Mouse (Mus musculus): ENCODE measurements around the gene Ctdspl. TPM values are rescaled to one million over a fixed set of nuclear protein-coding genes. Genes with fewer than 3 reads are reported as not detected.

Gene Ctdspl
- polyA plus RNA-seq, 1 experiment: 42.4 TPM

DNA sequence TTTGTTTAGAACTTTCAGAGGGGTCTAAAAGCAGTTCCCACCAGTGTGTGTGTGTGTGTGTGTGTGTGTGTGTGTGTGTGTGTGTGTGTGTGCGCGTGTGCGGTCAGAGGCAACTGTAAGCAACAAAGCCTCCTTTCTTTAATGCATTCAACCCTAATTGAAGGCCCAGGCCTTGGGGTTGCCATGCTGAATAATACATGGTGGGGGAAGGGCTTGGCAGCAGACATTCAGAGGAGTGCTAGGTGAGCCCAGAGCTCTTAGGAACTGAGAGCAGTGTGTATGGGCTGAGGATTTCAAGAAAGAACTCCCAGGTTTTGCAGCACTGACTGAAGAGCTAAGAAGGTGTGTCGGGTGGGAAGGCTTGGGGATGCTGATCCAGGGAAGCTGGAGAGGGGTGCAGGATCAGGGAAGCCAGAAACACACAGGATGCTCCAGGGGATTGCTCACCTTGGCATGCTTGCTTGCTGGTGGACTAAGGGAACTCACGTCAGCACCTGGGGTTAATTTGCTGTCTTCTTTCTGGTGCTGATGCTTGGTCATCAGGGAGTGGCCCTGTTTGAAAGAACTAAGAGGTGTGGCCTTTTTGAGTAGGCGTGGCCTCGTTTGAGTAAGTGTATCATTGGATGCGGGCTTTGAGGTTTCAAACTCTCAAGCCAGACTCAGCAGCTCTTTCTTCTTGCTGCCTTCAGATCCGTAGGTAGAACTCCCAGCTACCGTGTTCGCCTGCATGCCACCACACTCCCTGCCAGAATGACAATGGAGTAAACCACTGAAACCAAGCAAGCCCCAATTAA, 62.7 kb downstream of the Ctdspl start:
- no peak for DNase-seq (ENCODE audit: low read depth)

DNA sequence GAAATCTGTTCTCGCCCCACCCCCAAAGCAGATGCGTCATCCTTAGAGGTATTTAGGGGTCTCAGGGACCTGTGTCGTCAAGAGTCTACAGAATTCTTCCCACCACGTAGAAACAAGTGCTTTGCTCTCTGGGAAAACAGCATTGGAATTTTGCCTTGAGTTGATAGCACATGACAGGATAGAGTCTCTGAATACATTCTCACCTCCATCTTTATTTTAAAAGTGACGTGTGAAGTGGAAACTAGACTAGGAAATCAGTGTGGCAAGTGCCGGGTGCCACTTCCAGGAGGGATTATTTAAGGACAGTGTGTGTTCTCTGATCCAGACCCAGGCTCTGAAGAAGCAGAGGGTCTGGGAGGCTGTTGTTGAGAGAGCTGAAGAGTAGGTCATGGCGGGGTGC, 64.2 kb downstream of the Ctdspl start:
- DNase-seq (ENCODE audit: low read depth): no peak

DNA sequence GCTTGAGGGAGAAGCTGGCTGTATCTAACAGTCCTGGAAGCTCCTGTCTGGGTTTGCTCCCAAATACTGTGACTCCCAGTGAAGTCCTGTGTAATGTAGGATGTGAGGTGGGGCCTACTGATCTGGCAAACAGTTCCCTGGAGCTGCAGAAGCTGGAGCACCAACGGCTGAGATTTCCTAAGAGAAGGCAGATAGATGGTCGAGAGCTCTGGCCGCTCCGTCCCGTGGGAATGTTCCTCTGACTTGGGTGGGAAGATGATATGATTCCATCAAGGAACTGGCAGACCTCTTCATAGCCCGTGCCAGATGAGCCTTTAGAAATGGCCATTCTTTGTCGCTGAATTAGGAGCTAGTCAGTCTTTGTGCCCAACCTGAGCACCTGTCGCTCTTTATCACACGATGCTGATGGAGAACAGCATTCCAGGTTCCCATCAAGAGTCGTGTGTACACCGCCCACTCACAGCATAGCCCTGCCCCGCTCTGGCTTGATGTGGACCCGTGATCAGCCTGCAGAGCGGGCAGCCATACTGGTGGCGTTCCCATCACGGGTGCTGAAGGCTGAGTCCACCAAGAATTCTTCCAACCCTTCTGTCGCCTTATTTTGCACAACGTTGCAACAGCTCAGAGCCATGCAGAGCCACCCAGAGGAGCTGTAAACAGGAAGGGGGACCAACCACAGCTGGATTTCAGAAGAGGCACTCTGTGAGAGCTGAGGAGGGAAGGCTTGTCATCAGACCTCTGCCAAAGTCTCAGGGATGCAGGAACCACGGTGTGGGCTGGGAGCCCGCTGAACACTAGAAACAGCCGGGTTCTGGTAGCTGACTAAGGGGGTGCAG, 65.7 kb downstream of the Ctdspl start:
- no peak for DNase-seq (ENCODE audit: low read depth)

DNA sequence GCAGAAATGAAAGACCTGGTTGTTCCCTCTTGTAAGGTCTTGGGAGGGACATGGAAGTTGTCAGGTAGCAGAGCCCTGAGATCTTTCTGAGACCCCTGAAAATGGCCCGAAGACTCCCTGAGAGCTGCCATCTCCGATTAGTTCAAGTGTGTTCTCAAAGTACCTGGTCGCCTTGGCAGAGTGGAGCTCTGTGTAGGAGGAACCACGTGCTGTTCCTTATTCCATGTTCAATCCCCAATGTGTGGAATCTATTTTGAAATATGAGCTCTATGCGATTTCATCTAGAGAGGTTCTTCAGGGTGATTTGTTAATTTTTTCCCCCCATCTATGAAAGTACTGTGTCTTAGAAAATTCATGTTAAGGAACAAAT, 66.3 kb downstream of the Ctdspl start:
- no peak for DNase-seq (ENCODE audit: low read depth)

DNA sequence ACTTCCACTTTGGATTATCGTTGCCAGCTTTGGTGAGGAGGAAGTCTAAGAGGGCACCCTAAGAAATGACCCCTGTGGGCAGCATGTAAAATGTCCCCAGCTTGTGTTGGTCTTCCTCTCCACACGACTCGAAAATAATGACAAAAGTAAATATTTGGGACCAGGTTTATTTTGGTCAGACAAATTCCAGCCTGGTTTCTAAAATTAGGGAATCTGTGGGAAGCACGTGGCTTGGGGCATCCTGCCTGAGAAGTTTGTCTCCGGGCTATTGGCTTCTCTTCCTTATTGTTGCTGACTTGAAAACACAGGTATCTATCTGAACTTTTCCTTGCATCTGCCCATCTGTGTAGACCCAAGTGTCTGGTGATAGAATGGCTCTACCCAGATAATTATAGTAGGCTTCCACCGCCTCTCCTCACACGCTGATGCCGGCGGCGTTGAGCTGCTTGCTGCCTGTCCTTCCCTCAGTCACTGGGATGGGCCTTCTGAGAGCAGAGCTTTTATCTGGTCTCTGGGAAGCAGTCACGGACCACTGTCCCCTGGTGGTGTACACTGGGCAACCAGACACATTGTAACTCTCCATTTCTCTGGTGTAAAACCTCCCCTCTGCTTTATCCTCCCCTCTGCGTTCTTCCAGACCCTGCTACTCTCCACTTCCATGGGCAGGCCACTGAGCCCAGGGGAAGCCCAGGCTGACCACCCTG, 68.4 kb downstream of the Ctdspl start:
- no peak for DNase-seq (ENCODE audit: low read depth)

DNA sequence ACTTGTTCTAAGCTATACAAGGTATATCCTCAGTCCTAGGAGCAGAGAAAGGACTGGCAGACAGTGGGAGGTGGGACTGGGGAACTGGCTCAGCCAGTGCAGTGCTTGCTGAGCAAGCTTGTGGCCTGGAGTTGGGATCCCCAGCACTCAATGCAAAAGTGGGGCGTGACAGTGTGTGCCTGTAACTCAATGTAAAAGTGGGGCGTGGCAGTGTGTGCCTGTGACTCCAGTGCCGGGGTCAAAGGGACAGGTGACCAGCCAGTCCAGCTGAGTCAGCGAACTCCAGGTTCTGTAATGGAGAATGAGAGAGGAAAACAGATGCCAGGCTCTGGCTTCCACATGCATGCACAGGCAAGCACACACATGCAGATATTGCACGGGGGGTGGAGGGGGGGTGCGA, 69.3 kb downstream of the Ctdspl start:
- DNase-seq (ENCODE audit: low read depth): no peak

DNA sequence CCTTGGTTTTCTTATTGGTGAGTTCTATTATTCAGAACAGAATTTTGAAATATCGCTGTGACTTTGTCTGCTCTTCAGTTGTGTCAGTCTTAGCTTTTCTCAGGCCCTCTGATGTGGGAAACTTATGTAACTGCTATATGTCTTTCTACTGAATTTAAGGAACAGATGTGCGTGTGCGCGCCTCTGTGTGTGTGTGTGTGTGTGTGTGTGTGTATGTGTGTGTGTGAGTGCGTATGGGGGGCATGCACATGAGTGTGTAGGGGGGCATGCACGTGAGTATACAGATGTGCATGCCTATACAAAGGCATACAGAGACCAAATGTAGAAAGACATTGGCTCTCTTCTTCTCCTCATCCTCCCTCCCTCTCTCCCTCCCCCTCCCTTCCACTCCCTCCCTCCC, 71.0 kb downstream of the Ctdspl start:
- DNase-seq (ENCODE audit: low read depth): no peak

DNA sequence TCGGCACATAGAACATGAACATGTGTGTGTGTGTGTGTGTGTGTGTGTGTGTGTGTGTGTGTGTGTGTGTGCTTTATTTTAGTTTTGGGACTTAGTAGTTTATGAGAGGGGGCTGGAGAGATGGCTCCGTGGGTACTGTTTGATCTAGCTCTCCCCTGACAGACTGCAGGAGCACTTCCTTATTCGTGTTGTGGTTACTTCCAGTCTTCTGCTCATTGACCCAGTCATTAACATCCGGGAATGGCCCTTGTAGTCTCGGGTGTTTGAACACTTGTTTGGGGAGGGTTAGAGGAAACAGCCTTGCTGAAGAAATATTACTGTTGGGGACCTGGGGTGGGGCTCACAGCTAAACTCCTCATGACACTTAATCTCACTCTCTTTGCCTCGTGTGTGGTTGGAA, 73.9 kb downstream of the Ctdspl start:
- DNase-seq (ENCODE audit: low read depth): no peak

DNA sequence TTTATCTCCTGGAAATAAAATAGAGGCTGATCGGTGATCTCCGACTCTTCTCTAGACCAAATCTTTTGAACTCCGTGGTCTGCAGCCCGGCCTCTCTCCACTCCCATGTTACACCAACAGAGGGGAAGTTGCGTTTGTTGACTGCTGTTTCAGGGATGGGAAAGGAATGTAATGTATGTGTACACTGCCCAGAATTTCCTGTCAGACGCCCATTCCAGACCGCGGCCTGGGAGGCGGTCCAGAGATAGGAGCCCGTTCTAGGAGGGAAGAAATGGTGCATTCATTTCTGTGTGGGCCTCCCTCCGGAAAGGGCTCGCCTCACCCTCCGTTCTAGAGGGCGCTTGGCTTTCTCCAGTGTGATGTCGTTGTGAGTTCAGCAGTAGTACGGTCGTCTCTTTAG, 76.0 kb downstream of the Ctdspl start:
- no peak for DNase-seq (ENCODE audit: low read depth)

DNA sequence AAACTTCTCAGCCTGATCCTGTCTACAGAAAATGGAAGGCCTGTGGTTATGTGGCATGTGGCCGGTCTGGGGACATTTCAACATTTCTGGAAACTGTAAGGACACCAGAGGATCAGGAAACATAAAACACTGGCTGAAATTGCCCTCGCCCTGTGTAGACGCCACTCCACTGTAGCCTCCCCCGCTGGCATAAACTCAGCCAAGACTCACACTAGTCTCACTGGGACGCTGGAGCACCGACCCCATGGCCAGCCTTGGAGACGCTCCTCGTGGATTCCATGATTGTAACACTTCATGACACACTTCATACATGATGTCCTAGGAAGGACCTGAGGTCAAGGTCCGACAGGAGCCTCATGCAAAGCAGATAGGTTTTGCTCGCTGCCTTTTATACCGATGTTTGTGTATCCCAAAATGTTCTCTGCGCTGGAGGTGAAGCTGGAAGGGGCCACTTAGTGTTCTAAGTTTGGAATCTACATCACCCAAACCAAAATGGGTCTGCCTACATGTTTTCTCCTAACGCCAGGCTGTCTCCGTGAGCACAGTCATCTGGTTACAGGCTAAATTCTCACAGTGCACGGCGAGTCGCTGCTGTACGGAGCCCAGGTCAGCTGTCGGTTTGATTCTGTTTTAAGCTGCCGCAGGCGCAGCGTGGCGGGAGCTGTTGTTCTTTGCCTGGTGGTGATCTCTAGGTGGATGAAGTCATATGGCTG, 77.9 kb downstream of the Ctdspl start:
- no peak for DNase-seq (ENCODE audit: low read depth)

DNA sequence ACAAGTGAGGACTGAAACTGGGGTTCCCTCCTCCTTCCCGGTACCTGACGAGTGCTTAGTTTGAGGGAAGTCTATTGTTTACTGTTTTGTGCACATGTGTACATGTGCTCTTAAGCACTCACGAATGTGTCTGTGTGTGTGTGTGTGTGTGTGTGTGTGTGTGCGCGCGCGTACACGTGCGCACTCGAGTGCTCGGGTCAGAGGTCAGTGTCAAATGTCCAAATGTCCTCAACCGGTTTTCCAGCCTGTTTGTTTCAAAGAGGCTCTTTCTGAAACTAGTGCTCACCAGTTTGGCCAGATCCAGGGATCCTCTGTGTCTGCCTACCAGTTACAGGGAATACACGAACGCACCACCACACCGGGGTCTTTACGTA, 78.4 kb downstream of the Ctdspl start:
- DNase-seq (ENCODE audit: low read depth): no peak

DNA sequence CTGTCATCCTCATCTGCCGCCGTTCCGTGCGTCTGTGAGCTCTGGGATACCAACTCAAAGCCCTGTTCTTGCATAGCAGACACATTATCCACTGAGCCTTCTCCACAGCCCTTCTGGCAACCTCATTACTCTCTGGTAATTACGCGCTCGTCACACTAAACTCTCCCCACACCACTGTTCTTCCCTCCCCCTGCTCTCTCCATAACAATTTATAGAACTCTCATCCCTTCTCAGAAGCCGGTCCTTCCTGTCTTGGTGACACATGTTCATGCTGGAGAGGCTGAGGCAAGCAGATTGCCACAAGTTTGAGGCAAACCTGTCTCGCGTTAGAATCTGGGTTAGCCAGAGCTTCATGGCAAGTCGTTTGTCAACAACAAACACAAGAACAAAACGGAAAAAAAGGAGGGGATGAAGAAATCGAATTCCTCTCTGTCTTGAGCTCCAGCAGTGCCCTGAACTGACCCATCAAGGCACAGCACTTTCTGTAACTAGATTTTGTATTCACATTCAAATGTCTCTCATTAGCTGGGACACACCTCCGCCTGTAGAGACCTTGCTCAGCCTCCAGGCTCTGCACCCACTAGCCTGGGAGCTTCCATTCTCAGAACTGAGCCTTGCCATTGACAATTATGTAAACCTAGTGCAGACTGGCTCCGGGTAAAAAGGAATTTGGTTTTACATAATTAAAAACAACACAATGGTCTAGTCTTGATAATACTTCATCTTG, 79.2 kb downstream of the Ctdspl start:
- no peak for DNase-seq (ENCODE audit: low read depth)

DNA sequence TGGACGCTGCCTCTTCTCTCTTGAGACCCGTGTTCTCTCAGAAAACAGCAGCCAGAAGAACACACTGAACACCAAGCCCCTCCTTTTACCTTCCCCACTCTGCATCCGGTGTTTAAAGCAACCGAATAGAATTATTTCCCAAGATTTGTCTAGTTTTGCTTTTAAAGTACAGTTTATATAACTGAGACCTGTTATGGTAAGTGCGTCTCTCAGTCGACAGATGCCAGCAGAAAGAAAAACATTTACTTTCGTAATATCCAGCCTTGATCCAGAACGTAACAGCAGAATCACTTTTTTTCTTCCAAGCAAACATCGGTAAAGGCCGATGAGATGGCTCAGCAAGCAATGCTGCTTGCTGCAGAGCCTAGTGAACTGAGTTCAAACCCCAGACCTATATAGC, 81.0 kb downstream of the Ctdspl start:
- DNase-seq (ENCODE audit: low read depth): no peak

DNA sequence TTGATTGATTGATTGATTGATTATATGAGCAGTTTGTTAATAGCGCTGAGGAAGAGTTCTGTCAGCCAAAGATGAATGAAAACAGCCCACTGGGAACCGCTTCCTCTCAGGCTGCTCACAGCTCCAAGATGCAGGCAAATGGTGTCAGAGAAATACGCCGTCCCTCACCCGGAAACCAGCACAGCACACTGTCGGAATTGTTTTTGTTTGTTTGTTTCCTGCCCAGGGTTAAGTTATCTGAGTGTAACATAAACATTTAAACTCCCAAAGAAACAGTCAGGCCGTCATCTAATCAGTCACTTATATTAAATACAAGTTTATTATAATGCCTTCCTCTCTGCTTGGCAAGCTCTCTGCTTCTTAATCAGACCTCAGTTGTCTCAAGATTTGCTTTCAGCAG, 82.6 kb downstream of the Ctdspl start:
- DNase-seq (ENCODE audit: low read depth): no peak

DNA sequence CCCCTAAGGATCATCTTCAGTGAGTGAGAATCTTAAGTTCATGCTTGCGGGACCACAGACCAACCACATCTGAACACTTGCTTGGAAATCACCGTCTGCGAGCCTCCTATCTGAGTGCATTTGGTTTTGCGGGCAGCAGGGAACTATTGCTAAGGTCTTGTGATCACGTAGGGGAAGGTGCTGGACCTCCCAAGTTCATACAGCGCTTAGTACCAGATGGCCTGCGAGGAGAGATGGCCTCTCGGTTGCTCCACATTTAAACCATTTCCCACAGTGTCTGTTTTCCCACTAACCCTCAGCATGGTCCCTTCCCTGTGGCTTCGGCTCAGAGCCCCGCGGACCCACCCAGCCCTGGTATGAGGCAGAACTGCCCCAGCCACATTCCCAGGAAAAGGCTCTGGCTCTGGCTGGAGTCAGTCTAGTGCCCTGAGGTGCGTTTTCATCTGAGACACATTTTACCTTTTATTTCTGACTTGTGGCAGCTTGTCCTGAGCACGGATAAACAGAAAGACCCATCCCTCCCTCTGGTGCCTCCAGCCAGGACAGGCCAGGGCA, 84.0 kb downstream of the Ctdspl start:
- no peak for DNase-seq (ENCODE audit: low read depth)

DNA sequence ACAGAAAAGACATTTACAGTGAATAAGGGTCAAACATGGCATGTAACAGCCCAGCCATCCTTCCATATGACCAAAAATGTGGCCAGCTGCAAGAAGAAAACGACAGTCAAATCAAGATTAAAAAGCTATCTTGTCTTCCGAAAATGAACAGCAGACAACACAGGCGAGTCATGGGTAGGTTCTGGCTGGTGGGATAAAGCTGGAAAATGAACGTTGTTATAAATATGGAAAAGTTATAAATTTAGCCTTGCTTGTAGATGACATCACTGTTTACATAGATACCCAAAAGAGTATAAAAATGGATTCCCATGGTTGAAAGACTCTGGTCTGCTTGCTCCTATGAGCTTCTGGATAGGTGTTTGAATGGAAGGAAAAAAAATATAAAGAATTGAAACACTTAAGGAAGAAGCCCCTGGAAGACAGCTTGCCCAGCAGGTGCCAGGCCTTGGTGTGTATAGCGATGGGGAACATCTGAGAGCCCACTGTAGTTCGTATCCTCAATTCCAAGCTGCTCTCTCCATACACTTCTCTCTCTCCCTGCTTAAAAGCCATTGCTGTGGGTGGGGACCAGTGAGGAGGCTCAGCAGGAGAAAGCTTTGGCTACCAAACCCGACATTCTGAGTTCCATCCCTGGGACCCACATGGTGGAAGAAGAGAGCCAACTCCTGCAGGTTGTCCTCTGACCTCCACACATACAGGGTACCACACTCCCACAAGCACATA, 90.7 kb downstream of the Ctdspl start:
- no peak for DNase-seq (ENCODE audit: low read depth)

DNA sequence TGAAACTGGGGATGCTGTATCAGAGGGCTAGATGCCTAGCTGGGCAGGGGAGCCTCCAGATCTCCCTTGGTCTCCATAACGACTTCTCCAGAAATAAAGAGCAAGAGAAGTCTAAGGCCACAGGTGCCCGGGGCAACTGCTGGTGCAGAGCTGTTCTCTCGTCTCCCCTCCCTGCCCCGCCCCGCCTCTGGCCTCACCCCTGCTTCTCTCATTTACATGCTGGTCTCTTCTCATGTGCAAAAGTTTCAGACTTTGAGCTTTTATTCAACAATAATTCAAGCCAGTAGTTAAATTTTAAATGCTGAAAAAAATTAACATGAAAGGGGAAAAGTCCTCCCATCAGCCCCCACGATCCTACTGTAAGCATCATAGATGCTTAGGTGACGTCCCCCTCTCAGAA, 95.5 kb downstream of the Ctdspl start:
- no peak for DNase-seq (ENCODE audit: low read depth)

DNA sequence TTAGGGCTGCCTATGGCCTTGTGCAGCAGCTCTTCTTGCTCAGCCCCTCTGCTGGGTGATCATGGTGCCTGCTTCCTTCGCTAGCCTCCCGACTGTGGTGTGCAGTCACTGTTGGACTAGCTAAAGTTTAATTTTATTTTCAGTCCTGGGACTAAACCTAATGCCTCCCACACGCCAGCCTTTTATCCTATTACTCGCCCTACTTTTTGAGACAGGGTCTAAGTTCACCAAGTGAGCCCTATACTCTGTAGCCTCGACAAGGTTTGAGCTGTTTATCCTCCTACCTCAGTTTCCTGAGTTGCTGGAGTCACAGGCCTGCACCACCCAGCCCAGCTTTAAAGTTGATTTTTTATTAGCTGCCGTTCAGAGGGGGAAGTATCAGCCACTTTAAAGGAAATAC, 99.0 kb downstream of the Ctdspl start:
- DNase-seq (ENCODE audit: low read depth): no peak

DNA sequence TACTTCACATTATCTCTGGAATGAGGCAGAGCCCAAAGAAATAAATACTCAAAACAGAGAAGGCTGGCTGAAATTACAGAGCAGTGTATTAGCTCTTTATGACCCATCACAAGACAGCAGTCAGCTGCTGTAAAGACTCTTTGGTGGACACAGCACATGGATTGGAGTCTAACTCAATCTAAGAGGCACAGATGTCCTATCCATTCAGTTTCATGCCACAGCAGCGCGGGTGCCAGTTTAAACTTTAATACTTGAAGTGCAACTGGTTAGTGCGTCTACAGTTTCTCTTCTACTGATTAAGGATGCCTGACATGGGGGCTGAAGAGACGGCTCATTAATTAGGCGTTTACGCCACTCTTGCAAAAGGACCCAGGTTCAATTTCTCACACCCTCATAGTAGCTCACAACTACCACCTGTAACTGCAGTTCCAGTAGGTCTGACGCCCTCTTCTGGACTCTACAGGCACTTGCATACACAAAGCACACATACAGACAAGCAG, 99.6 kb downstream of the Ctdspl start:
- DNase-seq (ENCODE audit: low read depth): no peak

DNA sequence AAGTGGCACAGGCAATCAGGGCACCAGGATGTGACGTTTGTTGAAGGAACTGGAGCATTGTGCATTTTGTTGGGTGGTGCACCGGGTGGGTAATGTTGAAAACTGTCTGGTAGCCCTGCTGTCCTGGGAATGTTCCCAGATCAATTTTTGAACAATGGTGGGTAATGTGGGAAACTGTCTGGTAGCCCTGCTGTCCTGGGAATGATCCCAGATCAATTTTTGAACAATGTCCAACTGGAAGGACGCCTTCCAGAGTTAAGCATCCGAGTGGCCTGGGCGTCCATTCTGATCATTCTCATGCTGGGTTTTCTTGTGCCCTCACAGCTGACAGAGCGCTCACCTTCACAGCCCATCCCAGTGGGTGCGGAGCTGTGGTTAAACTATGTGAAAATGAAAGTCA, 101.1 kb downstream of the Ctdspl start:
- DNase-seq (ENCODE audit: low read depth): no peak

All from gonadal fat pad, adult 2 months (tissue).